Comparison of ENCODE assay signal across 9 mouse cellular contexts in the genomic region with DNA sequence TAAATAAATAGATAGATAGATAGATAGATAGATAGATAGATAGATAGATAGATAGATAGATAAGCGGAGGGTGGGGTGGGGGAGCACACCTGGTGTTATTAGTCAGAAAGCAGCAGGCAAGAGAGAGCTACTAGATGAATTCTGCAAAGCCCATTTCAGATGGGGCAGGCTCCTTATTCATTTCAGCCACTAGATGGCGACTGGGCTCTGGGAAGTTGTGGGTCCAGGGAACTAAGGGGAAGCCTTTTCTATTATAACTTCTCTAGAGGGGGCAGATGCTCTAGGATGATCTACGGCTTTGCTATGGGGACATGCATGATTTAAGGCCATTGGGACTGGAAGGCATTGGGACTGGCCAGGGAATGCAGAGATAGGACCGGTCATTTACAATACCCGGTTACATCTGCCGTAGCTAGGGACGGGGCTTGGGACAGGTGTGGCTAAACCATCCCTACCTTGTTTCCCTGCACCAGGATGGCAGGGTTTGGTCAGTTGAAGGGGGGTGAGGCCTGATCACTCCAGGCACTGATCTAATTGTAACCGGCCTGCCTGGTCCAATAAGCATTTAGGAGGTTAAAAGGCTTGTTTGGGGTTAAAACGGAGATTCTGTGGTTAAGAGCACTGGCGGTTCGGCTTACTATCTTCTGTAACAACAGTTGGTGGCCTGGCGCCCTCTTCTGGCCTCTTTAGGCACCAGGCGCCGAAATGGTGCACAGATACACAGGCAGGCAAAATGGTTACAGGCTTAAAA. TPM values are rescaled to one million over a fixed set of nuclear protein-coding genes. Genes with fewer than 3 reads are reported as not detected.
A peak's percentile ranks its signal among the peaks of the same experiment; 100 is the strongest.
DNase-seq lines count a peak whose midpoint lies in the region; ATAC-seq and TF ChIP-seq lines count a peak whose summit lies in the region.
"Had no signal": no experiment of that assay in that cellular context is flagged by ENCODE, and none has a peak within 500 bp of the region (broad histone marks: within the 10 kb centered on the region; RNA-seq: fewer than 3 reads in every experiment).

No protein-coding gene starts in this region.

- H3K4me1 ChIP-seq in embryonic fibroblast, embryonic 13.5 days (ENCODE audit: control insufficient read depth, insufficient read depth, low read length): no peaks in the 10 kb centered on the region
- no peaks in the 10 kb centered on the region for H3K4me1 ChIP-seq in hindbrain, embryonic 11.5 days (replicated peaks; ENCODE audit: control insufficient read depth, insufficient read depth, low read length)
- peaks cover under 1% of the 10 kb centered on the region; the same call in 1 of the 2 replicates for H3K4me1 ChIP-seq in limb, embryonic 12.5 days (replicated peaks)
- no peaks in the 10 kb centered on the region for H3K4me1 ChIP-seq in midbrain, embryonic 13.5 days (replicated peaks)
- H3K4me1 ChIP-seq in stomach, postnatal 0 days (replicated peaks; ENCODE audit: control insufficient read depth, insufficient read depth): no peaks in the 10 kb centered on the region

- no peaks in the 10 kb centered on the region for H3K9me3 ChIP-seq in hindbrain, embryonic 11.5 days (ENCODE audit: control insufficient read depth, low read length)
- H3K9me3 ChIP-seq in limb, embryonic 12.5 days: no peaks in the 10 kb centered on the region
- no peaks in the 10 kb centered on the region for H3K9me3 ChIP-seq in midbrain, embryonic 13.5 days
- H3K9me3 ChIP-seq in stomach, postnatal 0 days (ENCODE audit: control insufficient read depth, low read length): no peaks in the 10 kb centered on the region

- H3K36me3 ChIP-seq in hindbrain, embryonic 11.5 days (ENCODE audit: control insufficient read depth, insufficient read depth, low read length): no peaks in the 10 kb centered on the region
- no peaks in the 10 kb centered on the region for H3K36me3 ChIP-seq in limb, embryonic 12.5 days
- H3K36me3 ChIP-seq in midbrain, embryonic 13.5 days: no peaks in the 10 kb centered on the region
- no peaks in the 10 kb centered on the region for H3K36me3 ChIP-seq in stomach, postnatal 0 days (ENCODE audit: control insufficient read depth, insufficient read depth, low read length)

- no peak for TF ChIP-seq EP300 in stomach, postnatal 0 days (optimal IDR thresholded peaks at IDR 0.05)

- peak; percentile 50; the same call in 1 of the 2 replicates for TF ChIP-seq CTCF in embryonic fibroblast, embryonic 13.5 days (IDR thresholded peaks at IDR 0.05; ENCODE audit: borderline replicate concordance, insufficient read depth, low read length)
- peak; percentile 82 for TF ChIP-seq CTCF in stomach, postnatal 0 days (IDR thresholded peaks at IDR 0.05; ENCODE audit: low read depth)

- peak; percentile 47; the same call in 1 of the 2 replicates for ATAC-seq in hindbrain, embryonic 11.5 days (ENCODE audit: low FRiP score)
- ATAC-seq in limb, embryonic 12.5 days (ENCODE audit: insufficient number of reproducible peaks, insufficient read depth, low FRiP score, low TSS enrichment, low read depth): no peak
- peak; percentile 60 for ATAC-seq in midbrain, embryonic 13.5 days
- peak; percentile 66; the same call in 1 of the 2 replicates for ATAC-seq in stomach, postnatal 0 days (ENCODE audit: low FRiP score, low TSS enrichment)

- DNase-seq in ovary, postnatal 36 days (ENCODE audit: low spot score): peak; percentile 44
- no peak for DNase-seq in ovary, adult 18-20 months (ENCODE audit: low spot score)
- peak; percentile 74 for DNase-seq in adrenal gland, postnatal 25 days
- DNase-seq in hindbrain, embryonic 11.5 days (ENCODE audit: low spot score): peak; percentile 83
- DNase-seq in stomach, postnatal 0 days (ENCODE audit: low spot score): peak; percentile 59

- H3K9ac ChIP-seq in hindbrain, embryonic 11.5 days (ENCODE audit: low read depth, low read length): no peak overlapping the region
- H3K9ac ChIP-seq in limb, embryonic 12.5 days (replicated peaks): no peak overlapping the region
- no peak overlapping the region for H3K9ac ChIP-seq in midbrain, embryonic 13.5 days (replicated peaks)
- H3K9ac ChIP-seq in stomach, postnatal 0 days (ENCODE audit: low read length): no peak overlapping the region

- 13% methylated on average over 14 of the region's 14 CpGs for WGBS in hindbrain, embryonic 11.5 days
- 14% methylated on average over 14 of the region's 14 CpGs for WGBS in limb, embryonic 12.5 days
- WGBS in midbrain, embryonic 13.5 days: 14% methylated on average over 14 of the region's 14 CpGs
- 12% methylated on average over 14 of the region's 14 CpGs for WGBS in stomach, postnatal 0 days

- peak overlapping the region; percentile 22; the same call in 1 of the 2 replicates for H3K4me3 ChIP-seq in embryonic fibroblast, embryonic 13.5 days (ENCODE audit: insufficient read depth, low read length)
- no peak overlapping the region for H3K4me3 ChIP-seq in hindbrain, embryonic 11.5 days (ENCODE audit: low read depth, low read length)
- no peak overlapping the region for H3K4me3 ChIP-seq in limb, embryonic 12.5 days (replicated peaks)
- no peak overlapping the region for H3K4me3 ChIP-seq in midbrain, embryonic 13.5 days (replicated peaks)
- H3K4me3 ChIP-seq in stomach, postnatal 0 days (ENCODE audit: low read depth, low read length): no peak overlapping the region

- TF ChIP-seq POLR2A in embryonic fibroblast, embryonic 13.5 days (IDR thresholded peaks at IDR 0.05; ENCODE audit: low read depth, low read length): no peak

- H3K27ac ChIP-seq in embryonic fibroblast, embryonic 13.5 days (ENCODE audit: insufficient read depth, low read length): no peak overlapping the region
- no peak overlapping the region for H3K27ac ChIP-seq in hindbrain, embryonic 11.5 days (ENCODE audit: low read depth, low read length)
- H3K27ac ChIP-seq in limb, embryonic 12.5 days: no peak overlapping the region
- H3K27ac ChIP-seq in midbrain, embryonic 13.5 days: no peak overlapping the region
- no peak overlapping the region for H3K27ac ChIP-seq in stomach, postnatal 0 days (replicated peaks)

- H3K4me2 ChIP-seq in hindbrain, embryonic 11.5 days (replicated peaks; ENCODE audit: low read depth, low read length): peak overlapping the region; percentile 17
- H3K4me2 ChIP-seq in limb, embryonic 12.5 days: peak overlapping the region; percentile 32
- H3K4me2 ChIP-seq in midbrain, embryonic 13.5 days (replicated peaks): peak overlapping the region; percentile 29
- peak overlapping the region; percentile 32; the same call in 1 of the 2 replicates for H3K4me2 ChIP-seq in stomach, postnatal 0 days (replicated peaks; ENCODE audit: low read depth)

- H3K27me3 ChIP-seq in hindbrain, embryonic 11.5 days (ENCODE audit: control insufficient read depth, insufficient read depth, low read length): no peaks in the 10 kb centered on the region
- H3K27me3 ChIP-seq in limb, embryonic 12.5 days: peaks cover 36% of the 10 kb centered on the region
- H3K27me3 ChIP-seq in midbrain, embryonic 13.5 days: peaks cover 8% of the 10 kb centered on the region; the same call in 1 of the 2 replicates
- no peaks in the 10 kb centered on the region for H3K27me3 ChIP-seq in stomach, postnatal 0 days (ENCODE audit: control insufficient read depth, insufficient read depth, low read length)

RNA-seq across cellular contexts. Expression of gene Npffr1, which starts 7.2 kb away (rescaled TPM):
- total RNA-seq in adrenal gland, postnatal 25 days (2021): 0.21 and 0.24 TPM in 2 replicates
- polyA plus RNA-seq in embryonic fibroblast, embryonic 13.5 days (2011; ENCODE audit: insufficient read length, low read depth, missing spikeins): 0.47 and 1.2 TPM in 2 replicates
- 0.11 and 0.13 TPM in 2 replicates for polyA plus RNA-seq in hindbrain, embryonic 11.5 days (2014; fragmentation: Nextera tagmentation; extraction: Ambion mirVana)
- polyA plus RNA-seq in limb, embryonic 12.5 days (2016; fragmentation: Nextera tagmentation; extraction: Ambion mirVana): 0.09 and 0.12 TPM in 2 replicates
- 0.81 and 0.87 TPM in 2 replicates for polyA plus RNA-seq in midbrain, embryonic 13.5 days (2015; fragmentation: Nextera tagmentation; extraction: Ambion mirVana)
- 0.07 and 0.08 TPM in 2 replicates for polyA plus RNA-seq in stomach, postnatal 0 days (2015; fragmentation: Nextera tagmentation; extraction: Ambion mirVana)
- total RNA-seq: gastrocnemius, postnatal 36 days had no signal

RNA-seq across cellular contexts. Expression of gene Ppa1, which starts 45.9 kb away (rescaled TPM):
- total RNA-seq in adrenal gland, postnatal 25 days (2021): 107 and 153 TPM in 2 replicates
- 67.1 and 70.0 TPM in 2 replicates for polyA plus RNA-seq in embryonic fibroblast, embryonic 13.5 days (2011; ENCODE audit: insufficient read length, low read depth, missing spikeins)
- 276 and 297 TPM in 2 replicates for polyA plus RNA-seq in hindbrain, embryonic 11.5 days (2014; fragmentation: Nextera tagmentation; extraction: Ambion mirVana)
- 234 and 242 TPM in 2 replicates for polyA plus RNA-seq in limb, embryonic 12.5 days (2016; fragmentation: Nextera tagmentation; extraction: Ambion mirVana)
- polyA plus RNA-seq in midbrain, embryonic 13.5 days (2015; fragmentation: Nextera tagmentation; extraction: Ambion mirVana): 230 and 231 TPM in 2 replicates
- polyA plus RNA-seq in stomach, postnatal 0 days (2015; fragmentation: Nextera tagmentation; extraction: Ambion mirVana): 117 and 124 TPM in 2 replicates
